Mouse (Mus musculus): ENCODE results near the gene Megf11.
"Not testable (repeated sequence)": the region's sequence is repeated elsewhere in the genome, so short reads cannot be mapped to it uniquely, and the experiment has no call there.

Gene Megf11

GRCm38 (mm10) chr9:64731029-64731560, 345.7 kb downstream of the Megf11 start:
- H3K27me3 ChIP-seq (ENCODE audit: control insufficient read depth, insufficient read depth, low read length, poor library complexity, severe bottlenecking), result no peaks in the 10 kb centered on the region
- no peak for DNase-seq (ENCODE audit: low read depth, low spot score)

DNA sequence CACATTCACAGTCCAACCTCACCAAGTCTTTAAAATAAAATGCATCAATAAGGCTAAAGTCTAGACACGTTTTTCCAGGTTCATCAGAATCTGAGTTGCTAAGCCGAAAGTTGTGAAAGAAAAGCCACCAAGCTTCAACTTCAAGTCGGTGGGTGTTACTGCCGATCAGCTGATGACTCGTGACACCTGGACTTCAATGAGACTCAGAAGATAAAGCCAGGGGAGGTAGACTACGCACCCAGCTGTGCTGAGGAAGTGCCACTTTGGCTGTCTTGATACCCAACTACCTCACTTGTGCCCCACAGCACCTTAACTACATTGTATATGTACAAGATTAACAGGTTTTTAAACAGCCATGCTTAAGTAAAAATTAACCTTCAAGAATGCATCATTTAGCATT, 348.7 kb downstream of the Megf11 start:
- DNase-seq (ENCODE audit: low read depth, low spot score), result no peak
- no peaks in the 10 kb centered on the region for H3K27me3 ChIP-seq (ENCODE audit: control insufficient read depth, insufficient read depth, low read length, poor library complexity, severe bottlenecking)
- peaks cover 2% of the 10 kb centered on the region; the same call in 1 of the 2 replicates for H3K36me3 ChIP-seq (ENCODE audit: control insufficient read depth, insufficient read depth, low read length, poor library complexity, severe bottlenecking)

More at GRCm38 (mm10) chr9:64731029-64731560, 345.7 kb downstream of the Megf11 start:
- peaks cover 2% of the 10 kb centered on the region for H3K36me3 ChIP-seq (ENCODE audit: control insufficient read depth, insufficient read depth, low read length, poor library complexity, severe bottlenecking)

DNA sequence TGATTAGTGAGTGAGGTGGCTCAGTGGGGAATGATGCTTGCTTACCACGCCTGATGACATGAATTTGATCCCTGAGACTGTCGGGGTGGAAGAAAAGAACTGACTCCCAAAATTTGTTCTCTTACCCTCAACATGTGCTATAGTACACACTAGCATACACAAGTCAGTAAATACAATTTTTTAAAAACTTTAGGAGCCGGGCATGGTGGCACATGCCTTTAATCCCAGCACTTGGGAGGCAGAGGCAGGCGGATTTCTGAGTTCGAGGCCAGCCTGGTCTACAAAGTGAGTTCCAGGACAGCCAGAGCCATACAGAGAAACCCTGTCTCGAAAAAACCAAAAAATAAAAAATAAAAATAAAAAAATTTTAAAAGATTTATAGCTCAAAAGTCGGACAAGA, 349.6 kb downstream of the Megf11 start:
- DNase-seq (ENCODE audit: low read depth, low spot score); H3K27me3 ChIP-seq (ENCODE audit: control insufficient read depth, insufficient read depth, low read length, poor library complexity, severe bottlenecking); H3K36me3 ChIP-seq (ENCODE audit: control insufficient read depth, insufficient read depth, low read length, poor library complexity, severe bottlenecking): not testable (repeated sequence)

DNA sequence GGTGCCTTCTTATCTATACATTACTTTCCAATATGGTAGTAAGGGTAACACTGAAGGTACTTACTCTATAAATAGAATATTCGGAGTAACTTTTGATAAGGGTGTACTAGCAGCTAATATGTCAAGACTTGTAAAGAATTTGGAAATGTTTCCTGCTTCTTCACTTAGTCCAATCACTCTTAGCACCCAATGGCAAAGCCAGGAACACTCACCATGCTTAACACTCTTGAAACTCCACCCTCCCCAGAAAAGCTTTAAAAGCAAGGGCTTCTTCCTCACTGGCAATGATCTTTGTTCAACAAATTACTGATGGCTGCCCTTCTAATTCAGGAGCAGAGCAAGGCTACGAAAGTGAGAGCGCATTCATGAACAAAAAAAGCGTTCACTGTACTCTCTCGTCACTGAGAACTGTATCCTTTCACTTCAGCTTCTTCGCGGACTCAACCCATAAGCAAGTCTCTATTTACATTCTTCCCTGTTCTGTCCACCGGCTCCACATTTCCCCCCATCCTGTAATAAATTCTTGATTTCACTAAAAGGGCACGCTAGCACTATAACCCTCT, 350.7 kb downstream of the Megf11 start:
- no peaks in the 10 kb centered on the region for H3K36me3 ChIP-seq (ENCODE audit: control insufficient read depth, insufficient read depth, low read length, poor library complexity, severe bottlenecking)
- no peaks in the 10 kb centered on the region for H3K27me3 ChIP-seq (ENCODE audit: control insufficient read depth, insufficient read depth, low read length, poor library complexity, severe bottlenecking)
- peak; percentile 35 for DNase-seq (ENCODE audit: low read depth, low spot score)

- H3K27me3 ChIP-seq (ENCODE audit: control insufficient read depth, insufficient read depth, low read length, poor library complexity, severe bottlenecking), result no peaks in the 10 kb centered on the region
- H3K36me3 ChIP-seq (ENCODE audit: control insufficient read depth, insufficient read depth, low read length, poor library complexity, severe bottlenecking), result no peaks in the 10 kb centered on the region
- DNase-seq (ENCODE audit: low read depth, low spot score), result peak; percentile 34
Observed at GRCm38 (mm10) chr9:64736639-64737405, 351.4 kb downstream of the Megf11 start.

DNA sequence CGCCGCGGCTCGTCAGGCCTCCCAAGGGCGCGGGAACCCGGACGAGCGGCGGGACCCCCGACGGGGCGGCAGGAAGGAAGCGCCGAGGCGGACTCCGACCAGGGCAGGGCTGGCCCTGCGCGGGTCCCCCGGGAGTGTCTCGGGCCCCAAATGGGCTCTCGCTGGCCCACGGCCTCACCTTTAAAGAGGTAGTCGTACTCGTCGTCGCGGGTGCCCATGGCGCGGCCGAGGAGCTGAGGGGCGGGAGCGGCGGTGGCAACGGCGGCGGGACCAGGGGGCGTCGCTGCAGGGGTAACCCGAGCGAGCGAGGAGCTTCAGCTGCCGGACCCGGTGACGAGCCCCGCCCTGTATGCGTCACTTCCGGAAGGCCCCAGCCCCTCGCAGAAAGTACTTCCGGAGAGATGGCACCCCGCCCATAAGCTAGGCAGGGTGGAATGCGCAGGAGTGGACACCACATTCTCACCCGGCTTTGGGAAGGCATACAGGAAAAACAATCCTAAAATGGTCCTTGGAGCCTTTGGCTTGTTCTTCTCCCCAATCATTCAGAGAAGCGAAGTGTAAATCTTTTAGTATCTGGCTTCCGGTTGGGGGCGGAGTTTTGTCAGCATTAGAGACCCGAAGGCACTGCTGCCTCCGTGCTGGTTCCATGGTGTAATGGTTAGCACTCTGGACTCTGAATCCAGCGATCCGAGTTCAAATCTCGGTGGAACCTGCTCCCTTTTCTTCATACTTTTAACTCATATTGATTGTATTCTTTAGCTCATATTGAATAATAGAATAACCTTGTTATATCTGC, 352.2 kb downstream of the Megf11 start, which contains the start of gene Rab11a:
Gene Rab11a (minus strand): TSS at position 353 of the 796 bp plus-strand sequence.
- no peaks in the 10 kb centered on the region for H3K27me3 ChIP-seq (ENCODE audit: control insufficient read depth, insufficient read depth, low read length, poor library complexity, severe bottlenecking)
- DNase-seq (ENCODE audit: low read depth, low spot score), result peak; percentile 97

DNA sequence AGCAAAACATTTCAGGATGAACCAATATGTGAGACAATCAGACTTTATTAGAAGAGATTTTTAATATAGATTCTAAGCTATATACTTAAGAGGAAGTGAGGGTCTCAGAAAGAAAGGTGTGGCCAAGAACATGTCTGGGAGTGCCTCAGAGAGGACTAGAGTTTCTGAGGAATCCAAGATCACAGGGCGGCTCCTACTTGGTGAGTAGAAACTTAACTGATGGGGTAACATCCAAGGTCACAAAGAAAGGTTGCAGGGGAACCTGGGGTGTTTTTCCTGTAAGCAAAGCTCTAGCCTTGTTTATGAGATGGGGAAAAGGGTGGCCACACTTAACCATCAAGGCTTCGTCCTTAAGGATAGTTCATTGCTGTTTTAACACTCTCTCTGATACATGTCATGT, 353.6 kb downstream of the Megf11 start:
- Histone ChIP-seq H3K27me3 (ENCODE audit: control insufficient read depth, insufficient read depth, low read length, poor library complexity, severe bottlenecking) (no peaks in the 10 kb centered on the region), H3K36me3 (ENCODE audit: control insufficient read depth, insufficient read depth, low read length, poor library complexity, severe bottlenecking) (no peaks in the 10 kb centered on the region)
- no peak for DNase-seq (ENCODE audit: low read depth, low spot score)

More for the DNA sequence above, 352.2 kb downstream of the Megf11 start, which contains the start of gene Rab11a:
- no peaks in the 10 kb centered on the region for H3K36me3 ChIP-seq (ENCODE audit: control insufficient read depth, insufficient read depth, low read length, poor library complexity, severe bottlenecking)

DNA sequence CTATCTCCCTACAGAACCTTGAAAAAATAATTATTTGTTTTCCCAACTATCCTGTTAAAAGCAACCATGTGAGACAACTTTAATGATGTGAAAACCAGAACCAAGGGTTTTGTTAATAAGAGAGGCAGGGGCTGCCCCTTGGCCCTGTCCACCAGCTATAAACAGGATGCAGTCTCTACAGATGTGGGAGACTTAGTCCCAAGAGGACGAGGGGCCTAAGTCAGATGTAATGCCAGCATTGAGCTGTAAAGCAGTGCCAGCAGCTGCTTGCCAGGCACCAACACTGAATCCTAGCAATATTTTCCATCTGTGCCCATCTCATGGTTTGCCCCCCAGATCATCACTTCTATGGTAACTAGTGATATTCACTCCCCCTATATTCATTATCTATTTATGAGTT, 357.0 kb downstream of the Megf11 start:
- Histone ChIP-seq H3K36me3 (ENCODE audit: control insufficient read depth, insufficient read depth, low read length, poor library complexity, severe bottlenecking) (no peaks in the 10 kb centered on the region), H3K27me3 (ENCODE audit: control insufficient read depth, insufficient read depth, low read length, poor library complexity, severe bottlenecking) (no peaks in the 10 kb centered on the region)
- DNase-seq (ENCODE audit: low read depth, low spot score), result peak; percentile 44

GRCm38 (mm10) chr9:64747735-64748134, 362.3 kb downstream of the Megf11 start:
- DNase-seq (ENCODE audit: low read depth, low spot score), result no peak
- no peaks in the 10 kb centered on the region for H3K36me3 ChIP-seq (ENCODE audit: control insufficient read depth, insufficient read depth, low read length, poor library complexity, severe bottlenecking)
- no peaks in the 10 kb centered on the region for H3K27me3 ChIP-seq (ENCODE audit: control insufficient read depth, insufficient read depth, low read length, poor library complexity, severe bottlenecking)

- Histone ChIP-seq H3K27me3 (ENCODE audit: control insufficient read depth, insufficient read depth, low read length, poor library complexity, severe bottlenecking) (no peaks in the 10 kb centered on the region), H3K36me3 (ENCODE audit: control insufficient read depth, insufficient read depth, low read length, poor library complexity, severe bottlenecking) (no peaks in the 10 kb centered on the region)
- no peak for DNase-seq (ENCODE audit: low read depth, low spot score)
Observed at GRCm38 (mm10) chr9:64749314-64749713, 363.9 kb downstream of the Megf11 start.

DNA sequence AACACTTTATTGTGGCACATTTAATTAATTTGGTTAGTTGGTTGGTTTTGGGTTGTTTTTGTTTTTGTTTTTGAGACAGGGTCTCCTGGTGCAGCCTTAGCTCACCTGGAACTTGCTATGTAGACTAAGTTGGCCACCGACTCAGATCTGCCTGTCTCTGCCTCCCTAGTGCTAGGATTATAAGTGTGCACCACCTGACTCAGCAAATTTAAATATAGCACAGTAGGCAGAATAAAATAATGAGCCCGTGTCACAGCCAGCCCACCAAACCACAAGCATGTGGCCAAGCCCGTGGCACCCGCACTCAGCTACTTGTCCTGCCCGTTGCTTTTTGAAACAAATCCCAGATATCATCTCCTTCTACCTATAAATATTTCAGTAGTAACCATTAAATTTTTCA, 367.1 kb downstream of the Megf11 start:
- Histone ChIP-seq H3K36me3 (ENCODE audit: control insufficient read depth, insufficient read depth, low read length, poor library complexity, severe bottlenecking) (no peaks in the 10 kb centered on the region), H3K27me3 (ENCODE audit: control insufficient read depth, insufficient read depth, low read length, poor library complexity, severe bottlenecking) (no peaks in the 10 kb centered on the region)
- DNase-seq (ENCODE audit: low read depth, low spot score), result no peak

GRCm38 (mm10) chr9:64758052-64758451, 372.6 kb downstream of the Megf11 start:
- no peak for DNase-seq (ENCODE audit: low read depth, low spot score)
- Histone ChIP-seq H3K36me3 (ENCODE audit: control insufficient read depth, insufficient read depth, low read length, poor library complexity, severe bottlenecking) (no peaks in the 10 kb centered on the region), H3K27me3 (ENCODE audit: control insufficient read depth, insufficient read depth, low read length, poor library complexity, severe bottlenecking) (no peaks in the 10 kb centered on the region)
